32 mouse cellular contexts compared by ENCODE assay signal in genomic region chr8:49255954-49256353, GRCm38 (mm10).
"Had no signal": no experiment of that assay in that cellular context is flagged by ENCODE, and none has a peak within 500 bp of the region (broad histone marks: within the 10 kb centered on the region; RNA-seq: fewer than 3 reads in every experiment).

No protein-coding gene starts in this region.

- H3K9ac ChIP-seq: limb, embryonic 12.5 days; limb, embryonic 13.5 days; limb, embryonic 15.5 days; liver, embryonic 12.5 days; liver, embryonic 13.5 days; liver, embryonic 14.5 days; liver, embryonic 15.5 days; liver, postnatal 0 days; lung, embryonic 14.5 days; lung, embryonic 15.5 days; midbrain, embryonic 12.5 days; midbrain, embryonic 13.5 days; midbrain, embryonic 15.5 days; neural tube, embryonic 12.5 days had no signal

- DNase-seq: left cerebral cortex, postnatal 4 days; liver; liver, embryonic 13.5 days; liver, postnatal 0 days; lung, adult 18-20 months; lung, adult 2 months; lung, embryonic 14.5 days; lung, postnatal 10 days; lung, postnatal 14 days; lung, postnatal 36 days; lung, postnatal 4 days; midbrain, embryonic 14.5 days had no signal

- H3K9me3 ChIP-seq: limb, embryonic 10.5 days; limb, embryonic 12.5 days; limb, embryonic 13.5 days; limb, embryonic 15.5 days; liver, embryonic 12.5 days; liver, embryonic 13.5 days; liver, embryonic 15.5 days; lung, embryonic 15.5 days; midbrain, embryonic 10.5 days; midbrain, embryonic 12.5 days; midbrain, embryonic 13.5 days; midbrain, embryonic 15.5 days; neural tube, embryonic 12.5 days had no signal

- H3K27ac ChIP-seq: limb, embryonic 10.5 days; limb, embryonic 12.5 days; limb, embryonic 13.5 days; limb, embryonic 15.5 days; liver, embryonic 12.5 days; liver, embryonic 13.5 days; liver, embryonic 14.5 days; liver, embryonic 15.5 days; lung, embryonic 15.5 days; macrophage; midbrain, embryonic 10.5 days; midbrain, embryonic 12.5 days; midbrain, embryonic 13.5 days; midbrain, embryonic 15.5 days; neural tube, embryonic 12.5 days had no signal

- H3K4me3 ChIP-seq: limb, embryonic 10.5 days; limb, embryonic 12.5 days; limb, embryonic 13.5 days; limb, embryonic 15.5 days; liver, embryonic 12.5 days; liver, embryonic 13.5 days; liver, embryonic 15.5 days; lung, embryonic 15.5 days; megakaryocyte, embryonic 14.5 days; midbrain, embryonic 10.5 days; midbrain, embryonic 12.5 days; midbrain, embryonic 13.5 days; midbrain, embryonic 15.5 days; myocyte; neural tube, embryonic 12.5 days had no signal

- H3K4me1 ChIP-seq: liver, embryonic 12.5 days; liver, embryonic 13.5 days; liver, embryonic 15.5 days; lung, embryonic 15.5 days; megakaryocyte, embryonic 14.5 days had no signal

- H3K27me3 ChIP-seq: limb, embryonic 12.5 days; limb, embryonic 13.5 days; limb, embryonic 15.5 days; liver, embryonic 12.5 days; liver, embryonic 13.5 days; liver, embryonic 15.5 days; lung, embryonic 15.5 days; megakaryocyte, embryonic 14.5 days; midbrain, embryonic 13.5 days; midbrain, embryonic 15.5 days; neural tube, embryonic 12.5 days had no signal

- H3K4me2 ChIP-seq: limb, embryonic 12.5 days; limb, embryonic 13.5 days; limb, embryonic 15.5 days; liver, embryonic 11.5 days; liver, embryonic 12.5 days; liver, embryonic 13.5 days; liver, embryonic 15.5 days; lung, embryonic 14.5 days; lung, embryonic 15.5 days; midbrain, embryonic 11.5 days; midbrain, embryonic 12.5 days; midbrain, embryonic 13.5 days; midbrain, embryonic 15.5 days; neural tube, embryonic 12.5 days had no signal

- ATAC-seq: liver, embryonic 12.5 days; liver, postnatal 0 days; lung, postnatal 0 days; midbrain, embryonic 13.5 days; midbrain, embryonic 15.5 days; midbrain, embryonic 16.5 days had no signal

- H3K36me3 ChIP-seq: limb, embryonic 10.5 days; limb, embryonic 12.5 days; limb, embryonic 13.5 days; limb, embryonic 15.5 days; liver, embryonic 12.5 days; liver, embryonic 13.5 days; liver, embryonic 15.5 days; lung, embryonic 15.5 days; midbrain, embryonic 10.5 days; midbrain, embryonic 12.5 days; midbrain, embryonic 13.5 days; midbrain, embryonic 15.5 days; neural tube, embryonic 12.5 days had no signal
